Mouse (Mus musculus) liver, embryonic 18 days (tissue): Measurements from ENCODE around the gene Ppfibp1. TPM values are rescaled to one million over a fixed set of nuclear protein-coding genes. Genes with fewer than 3 reads are reported as not detected.

Experiments used
- polyA plus RNA-seq: library from polyadenylated mRNA; depleted of rRNA; stranded (reverse); fragments of >200 nt; gene quantifications from 2 replicates; pipeline ENCODE4 v1.2.3, GENCODE M21; 2012; rRNA removed

The Ppfibp1 gene
- polyA plus RNA-seq: 8.6 and 11.0 TPM in 2 replicates

GRCm38 (mm10) chr6:146887958-146888659, at the start of gene Ppfibp1:
Ppfibp1 (plus strand) TSS chr6:146888487.

GRCm38 (mm10) chr6:146850050-146850449, 38.2 kb upstream of the Ppfibp1 start, which contains the start of gene Smco2:
Smco2 (plus strand) TSS chr6:146850104.

GRCm38 (mm10) chr6:146954258-146954657, 66.0 kb downstream of the Ppfibp1 start, which contains the start of gene 1700034J05Rik:
1700034J05Rik (minus strand) TSS chr6:146954422.

GRCm38 (mm10) chr6:147032303-147032925, 144.1 kb downstream of the Ppfibp1 start, which contains the start of gene Rep15:
Rep15 (plus strand) TSS chr6:147032584.

GRCm38 (mm10) chr6:147042291-147043290, 154.3 kb downstream of the Ppfibp1 start, which contains the start of gene Mrps35:
Mrps35 (plus strand) TSS chr6:147042764.

Other genes with a start within 250 kb of the Ppfibp1 start
- 45.5 and 47.6 TPM in 2 replicates for gene Med21, start 245.9 kb upstream of the Ppfibp1 start, polyA plus RNA-seq
- 7.7 and 8.0 TPM in 2 replicates for gene Tm7sf3, start 245.7 kb upstream of the Ppfibp1 start, polyA plus RNA-seq
- 3.3 and 3.9 TPM in 2 replicates for gene Stk38l, start 163.5 kb upstream of the Ppfibp1 start, polyA plus RNA-seq
- gene Arntl2, start 92.4 kb upstream of the Ppfibp1 start, polyA plus RNA-seq: 1.7 and 2.2 TPM in 2 replicates
- gene Smco2, start 38.4 kb upstream of the Ppfibp1 start, polyA plus RNA-seq: not detected in 2 replicates
- not detected in 2 replicates for gene 1700034J05Rik, start 65.9 kb downstream of the Ppfibp1 start, polyA plus RNA-seq
- gene Rep15, start 144.1 kb downstream of the Ppfibp1 start, polyA plus RNA-seq: 0.10 and 0.11 TPM in 2 replicates
- gene Mrps35, start 154.3 kb downstream of the Ppfibp1 start, polyA plus RNA-seq: 17.9 and 18.0 TPM in 2 replicates
- gene Mansc4, start 198.5 kb downstream of the Ppfibp1 start, polyA plus RNA-seq: not detected in 2 replicates
- 2.3 and 2.5 TPM in 2 replicates for gene Klhl42, start 202.9 kb downstream of the Ppfibp1 start, polyA plus RNA-seq